Mouse (Mus musculus) kidney, adult 2 months (tissue): ENCODE results near the gene Hpdl. TPM values are rescaled to one million over a fixed set of nuclear protein-coding genes. Genes with fewer than 3 reads are reported as not detected.

ENCODE experiments used
- DNase-seq: peaks from one replicate; pipeline ENCODE4 v3.0.0; 2021
- H3K27ac ChIP-seq: fragments of 200-500 bp; 2 replicates; pipeline ENCODE4 v1.5.1; 2012; ENCODE audit warnings: low read depth, low read length, control low read depth, inconsistent platforms; ENCODE audit not compliant: insufficient read depth
- H3K27me3 ChIP-seq: fragments of 200-500 bp; replicated peaks from 2 replicates; pipeline ENCODE4 v1.6.1; 2012; ENCODE audit warnings: mild to moderate bottlenecking, moderate library complexity, low read length, inconsistent platforms; ENCODE audit not compliant: control insufficient read depth, insufficient read depth
- H3K36me3 ChIP-seq: fragments of 200-500 bp; 2 replicates; pipeline ENCODE4 v1.6.1; 2012; ENCODE audit warnings: mild to moderate bottlenecking, moderate library complexity, low read length, inconsistent platforms; ENCODE audit not compliant: control insufficient read depth, insufficient read depth
- H3K4me1 ChIP-seq: fragments of 200-500 bp; 2 replicates; pipeline ENCODE4 v1.6.1; 2011; ENCODE audit warnings: low read length; ENCODE audit not compliant: control insufficient read depth, insufficient read depth
- H3K4me3 ChIP-seq: fragments of 200-500 bp; 2 replicates; pipeline ENCODE4 v1.5.1; 2011; ENCODE audit warnings: mild to moderate bottlenecking, low read depth, low read length, control low read depth; ENCODE audit not compliant: insufficient read depth
- CTCF ChIP-seq: fragments of 200-500 bp; conservative IDR thresholded peaks from 2 replicates; pipeline ENCODE4 v1.5.1; 2011; ENCODE audit warnings: low read depth, mild to moderate bottlenecking, control low read depth, low read length, moderate library complexity, mixed read lengths; ENCODE audit not compliant: insufficient read depth, insufficient read length
- POLR2A ChIP-seq: fragments of 200-500 bp; IDR thresholded peaks from one replicate; pipeline ENCODE4 v1.6.1; 2011; ENCODE audit warnings: low read depth, low read length, control low read depth
- WGBS: fragments of 180-500 bp; shearing (Covaris S2); methylation state at CpG from one replicate; pipeline ENCODE4 v1.1.7; 2018; 5-methylcytosine and 5-hydroxymethylcytosine counted together
- polyA plus RNA-seq: library from polyadenylated mRNA; depleted of rRNA; stranded (reverse); fragments of >200 nt; gene quantifications from 2 replicates; pipeline ENCODE4 v1.2.3, GENCODE M21; 2012; rRNA removed

The Hpdl gene
- polyA plus RNA-seq, 1 experiment = 2.5 TPM

GRCm38 (mm10) chr4:116787985-116788760 is 33.3 kb downstream of the Hpdl start:
- no peaks in the 10 kb centered on the region for H3K4me1 ChIP-seq
- no peak for DNase-seq
- 54% methylated on average over 7 of the region's 7 CpGs for WGBS
- H3K4me3 ChIP-seq = no peak overlapping the region
- no peak overlapping the region for H3K27ac ChIP-seq
- H3K36me3 ChIP-seq = no peaks in the 10 kb centered on the region
- H3K27me3 ChIP-seq = no peaks in the 10 kb centered on the region
- TF ChIP-seq POLR2A = no peak
- no peak for TF ChIP-seq CTCF

GRCm38 (mm10) chr4:116786587-116786986 is 34.9 kb downstream of the Hpdl start:
- H3K27ac ChIP-seq = no peak overlapping the region
- no peaks in the 10 kb centered on the region for H3K27me3 ChIP-seq
- no peak for DNase-seq
- WGBS = 100% methylated on average over 1 of the region's 1 CpGs
- H3K36me3 ChIP-seq = no peaks in the 10 kb centered on the region
- H3K4me3 ChIP-seq = no peak overlapping the region
- no peaks in the 10 kb centered on the region for H3K4me1 ChIP-seq
- TF ChIP-seq POLR2A (no peak), CTCF (peak; percentile 18; the same call in 1 of the 2 replicates)

GRCm38 (mm10) chr4:116782171-116782570 is 39.3 kb downstream of the Hpdl start:
- no peak overlapping the region for H3K27ac ChIP-seq
- H3K36me3 ChIP-seq = no peaks in the 10 kb centered on the region
- WGBS = 64% methylated on average over 8 of the region's 8 CpGs
- TF ChIP-seq CTCF (no peak), POLR2A (no peak)
- DNase-seq = no peak
- H3K4me3 ChIP-seq = no peak overlapping the region
- H3K27me3 ChIP-seq = no peaks in the 10 kb centered on the region
- H3K4me1 ChIP-seq = no peaks in the 10 kb centered on the region

- 59% methylated on average over 2 of the region's 2 CpGs for WGBS
- TF ChIP-seq CTCF (no peak), POLR2A (no peak)
- H3K36me3 ChIP-seq = no peaks in the 10 kb centered on the region
These were observed 40.1 kb downstream of the Hpdl start for GRCm38 (mm10) chr4:116781366-116781765.

GRCm38 (mm10) chr4:116780541-116780940 is 41.0 kb downstream of the Hpdl start:
- H3K36me3 ChIP-seq = no peaks in the 10 kb centered on the region
- 60% methylated on average over 2 of the region's 2 CpGs for WGBS
- no peaks in the 10 kb centered on the region for H3K4me1 ChIP-seq
- H3K4me3 ChIP-seq = no peak overlapping the region
- no peaks in the 10 kb centered on the region for H3K27me3 ChIP-seq
- H3K27ac ChIP-seq = no peak overlapping the region
- DNase-seq = no peak
- TF ChIP-seq POLR2A (no peak), CTCF (no peak)

More at GRCm38 (mm10) chr4:116781366-116781765, 40.1 kb downstream of the Hpdl start:
- Histone ChIP-seq H3K4me1 (no peaks in the 10 kb centered on the region), H3K27me3 (no peaks in the 10 kb centered on the region), H3K4me3 (no peak overlapping the region), H3K27ac (no peak overlapping the region)
- no peak for DNase-seq

GRCm38 (mm10) chr4:116777079-116777478 is 44.4 kb downstream of the Hpdl start:
- Histone ChIP-seq H3K4me1 (no peaks in the 10 kb centered on the region), H3K27ac (no peak overlapping the region), H3K27me3 (no peaks in the 10 kb centered on the region), H3K4me3 (no peak overlapping the region), H3K36me3 (no peaks in the 10 kb centered on the region)
- 86% methylated on average over 3 of the region's 3 CpGs for WGBS
- DNase-seq = no peak
- no peak for TF ChIP-seq POLR2A
- no peak for TF ChIP-seq CTCF

GRCm38 (mm10) chr4:116776391-116776790 is 45.1 kb downstream of the Hpdl start:
- peak; percentile 29; the same call in 1 of the 2 replicates for TF ChIP-seq CTCF
- TF ChIP-seq POLR2A = no peak
- no peaks in the 10 kb centered on the region for H3K27me3 ChIP-seq
- 91% methylated on average over 5 of the region's 5 CpGs for WGBS
- no peak overlapping the region for H3K27ac ChIP-seq
- no peaks in the 10 kb centered on the region for H3K36me3 ChIP-seq
- H3K4me1 ChIP-seq = no peaks in the 10 kb centered on the region
- no peak for DNase-seq
- H3K4me3 ChIP-seq = no peak overlapping the region

Other genes with a start within 250 kb of the Hpdl start
- gene Ccdc17, start 225.1 kb downstream of the Hpdl start, polyA plus RNA-seq = 9.1 and 10.4 TPM in 2 replicates
- gene Nasp, start 193.8 kb downstream of the Hpdl start, polyA plus RNA-seq = 2.5 and 3.9 TPM in 2 replicates
- gene Akr1a1, start 170.0 kb downstream of the Hpdl start, polyA plus RNA-seq = 2,926 and 3,067 TPM in 2 replicates
- 282 and 478 TPM in 2 replicates for gene Prdx1, start 136.2 kb downstream of the Hpdl start, polyA plus RNA-seq
- 28.8 and 30.3 TPM in 2 replicates for gene Mmachc, start 113.3 kb downstream of the Hpdl start, polyA plus RNA-seq
- gene Ccdc163, start 113.2 kb downstream of the Hpdl start, polyA plus RNA-seq = 29.2 and 34.5 TPM in 2 replicates
- 10.7 and 11.7 TPM in 2 replicates for gene Tesk2, start 100.8 kb downstream of the Hpdl start, polyA plus RNA-seq
- 19.2 and 19.6 TPM in 2 replicates for gene Toe1, start 14.1 kb downstream of the Hpdl start, polyA plus RNA-seq
- 2.7 and 2.9 TPM in 2 replicates for gene Mutyh, start 14.0 kb downstream of the Hpdl start, polyA plus RNA-seq
- 7.4 and 7.5 TPM in 2 replicates for gene Zswim5, start 55.7 kb upstream of the Hpdl start, polyA plus RNA-seq
- gene Urod, start 172.7 kb upstream of the Hpdl start, polyA plus RNA-seq = 107 and 114 TPM in 2 replicates
- 51.9 and 66.1 TPM in 2 replicates for gene Hectd3, start 173.6 kb upstream of the Hpdl start, polyA plus RNA-seq
- gene Eif2b3, start 197.7 kb upstream of the Hpdl start, polyA plus RNA-seq = 8.0 and 9.2 TPM in 2 replicates